Mouse (Mus musculus) heart, embryonic 16.5 days (tissue): ENCODE data around the gene Retnlg. TPM values are rescaled to one million over a fixed set of nuclear protein-coding genes. Genes with fewer than 3 reads are reported as not detected.

ENCODE experiments used
- ATAC-seq: fragments of 200-750 bp; cut with Nextera tagmentation; replicated peaks from 2 replicates; pipeline ENCODE4 v1.8.0; 2017; ENCODE audit warnings: moderate number of reproducible peaks; ENCODE audit not compliant: insufficient read depth, low FRiP score; ENCODE audit errors: extremely low read depth
- H3K27ac ChIP-seq: fragments of 300-500 bp; sonication (generic); 2 replicates; pipeline ENCODE4 v1.5.1; 2014; ENCODE audit warnings: mild to moderate bottlenecking, low read length, control low read depth, moderate library complexity
- H3K27me3 ChIP-seq: fragments of 300-500 bp; sonication (generic); 2 replicates; pipeline ENCODE4 v1.6.1; 2014; ENCODE audit warnings: low read length, mixed read lengths; ENCODE audit not compliant: control insufficient read depth, insufficient read depth
- H3K36me3 ChIP-seq: fragments of 300-500 bp; sonication (generic); 2 replicates; pipeline ENCODE4 v1.6.1; 2014; ENCODE audit not compliant: control insufficient read depth, insufficient read depth
- H3K4me1 ChIP-seq: fragments of 300-500 bp; sonication (generic); 2 replicates; pipeline ENCODE4 v1.6.1; 2014; ENCODE audit warnings: low read length, mixed read lengths; ENCODE audit not compliant: control insufficient read depth, insufficient read depth
- H3K4me2 ChIP-seq: fragments of 300-500 bp; sonication (generic); 2 replicates; pipeline ENCODE4 v1.6.1; 2014; ENCODE audit warnings: low read depth, mild to moderate bottlenecking, control low read depth, low read length
- H3K4me3 ChIP-seq: fragments of 300-500 bp; sonication (generic); 2 replicates; pipeline ENCODE4 v1.5.1; 2014; ENCODE audit warnings: mild to moderate bottlenecking, control low read depth, low read length
- H3K9ac ChIP-seq: fragments of 300-500 bp; sonication (generic); 2 replicates; pipeline ENCODE4 v1.6.1; 2014; ENCODE audit warnings: low read length, control low read depth
- H3K9me3 ChIP-seq: fragments of 300-500 bp; sonication (generic); replicated peaks from 2 replicates; pipeline ENCODE4 v1.6.1; 2016; ENCODE audit warnings: low read length; ENCODE audit not compliant: control insufficient read depth
- WGBS: fragments of 180-500 bp; shearing (Covaris S2); extraction: QIAGEN DNeasy Blood & Tissue Kit; methylation state at CpG from one replicate; pipeline ENCODE4 v1.1.7; 2014; 5-methylcytosine and 5-hydroxymethylcytosine counted together
- polyA plus RNA-seq: library from polyadenylated mRNA; unstranded; fragments of >200 nt; fragmentation: Nextera tagmentation; extraction: Ambion mirVana; gene quantifications from 2 replicates; pipeline ENCODE4 v1.2.1, GENCODE M21; 2015

Gene Retnlg
- polyA plus RNA-seq, 1 experiment from 2014 or later = 1.7 TPM

DNA sequence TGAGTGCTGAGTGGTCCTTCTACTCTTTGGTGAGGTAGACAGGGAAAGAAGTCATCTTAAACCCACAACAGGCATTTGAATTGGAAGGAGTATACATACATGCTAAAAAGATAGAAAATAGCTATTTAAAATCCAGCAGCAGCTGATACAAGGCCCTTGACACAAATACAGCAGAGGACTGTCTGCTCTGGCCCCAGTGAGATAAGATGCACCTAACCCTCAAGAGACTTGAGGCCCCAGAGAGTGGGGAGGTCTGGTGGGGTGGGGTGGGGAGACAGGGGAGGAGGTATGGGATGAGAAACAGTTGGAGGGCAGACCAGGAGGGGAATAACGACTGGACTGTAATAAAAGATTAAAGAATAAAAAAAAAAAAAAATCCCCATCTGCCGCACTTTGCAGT lies 4.7 kb upstream of the Retnlg start:
- 63% methylated on average over 2 of the region's 2 CpGs for WGBS

DNA sequence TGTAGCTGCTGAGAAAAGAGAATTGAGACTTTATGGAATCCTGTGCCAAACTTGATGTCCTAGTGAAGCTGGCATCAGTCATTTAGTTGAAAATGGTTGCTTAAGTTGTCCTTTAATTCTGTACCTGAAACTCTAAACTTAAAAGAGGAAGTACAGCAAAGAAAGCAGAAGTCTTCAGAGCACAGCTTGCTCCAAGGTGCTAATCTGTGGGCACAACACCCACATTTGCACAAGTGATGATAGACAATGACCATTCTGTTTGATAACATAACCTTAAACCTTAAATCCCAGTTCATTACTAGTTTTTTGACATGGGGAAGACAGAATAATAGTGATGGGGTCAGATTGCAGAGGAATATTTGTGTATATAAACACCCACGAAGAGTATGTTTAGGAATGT lies 3.8 kb upstream of the Retnlg start:
- no peak overlapping the region for H3K4me3 ChIP-seq
- H3K9ac ChIP-seq = no peak overlapping the region
- no peak for ATAC-seq
- H3K36me3 ChIP-seq = no peaks in the 10 kb centered on the region
- no peaks in the 10 kb centered on the region for H3K4me1 ChIP-seq
- no peak overlapping the region for H3K27ac ChIP-seq
- no peaks in the 10 kb centered on the region for H3K27me3 ChIP-seq
- no peaks in the 10 kb centered on the region for H3K9me3 ChIP-seq
- 69% methylated on average over 1 of the region's 1 CpGs for WGBS
- no peak overlapping the region for H3K4me2 ChIP-seq

More for the DNA sequence above, 4.7 kb upstream of the Retnlg start:
- no peak for ATAC-seq
- no peak overlapping the region for H3K4me3 ChIP-seq
- H3K9me3 ChIP-seq = no peaks in the 10 kb centered on the region
- H3K4me1 ChIP-seq = no peaks in the 10 kb centered on the region
- H3K9ac ChIP-seq = no peak overlapping the region
- no peak overlapping the region for H3K27ac ChIP-seq
- H3K27me3 ChIP-seq = no peaks in the 10 kb centered on the region
- no peaks in the 10 kb centered on the region for H3K36me3 ChIP-seq
- no peak overlapping the region for H3K4me2 ChIP-seq

- no peaks in the 10 kb centered on the region for H3K36me3 ChIP-seq
- no peak overlapping the region for H3K9ac ChIP-seq
- no peak overlapping the region for H3K4me3 ChIP-seq
- no peak overlapping the region for H3K27ac ChIP-seq
- WGBS = 73% methylated on average over 3 of the region's 3 CpGs
- no peaks in the 10 kb centered on the region for H3K4me1 ChIP-seq
- H3K27me3 ChIP-seq = no peaks in the 10 kb centered on the region
- H3K4me2 ChIP-seq = no peak overlapping the region
- ATAC-seq = no peak
- H3K9me3 ChIP-seq = no peaks in the 10 kb centered on the region
Measured at GRCm38 (mm10) chr16:48869671-48870070, 2.8 kb upstream of the Retnlg start.

GRCm38 (mm10) chr16:48871754-48872153 lies 667 bp upstream of the Retnlg start:
- no peak for ATAC-seq
- Histone ChIP-seq H3K4me2 (no peak overlapping the region), H3K4me3 (no peak overlapping the region), H3K27me3 (no peaks in the 10 kb centered on the region), H3K4me1 (no peaks in the 10 kb centered on the region), H3K27ac (no peak overlapping the region), H3K36me3 (no peaks in the 10 kb centered on the region), H3K9ac (no peak overlapping the region), H3K9me3 (no peaks in the 10 kb centered on the region)
- 81% methylated on average over 1 of the region's 1 CpGs for WGBS

- no peaks in the 10 kb centered on the region for H3K36me3 ChIP-seq
- ATAC-seq = no peak
- no peaks in the 10 kb centered on the region for H3K27me3 ChIP-seq
- no peak overlapping the region for H3K4me3 ChIP-seq
- H3K9me3 ChIP-seq = 0 out of 2 replicates have a peak, but pooled peaks cover 3% of the 10 kb centered on the region
- H3K27ac ChIP-seq = no peak overlapping the region
- H3K4me2 ChIP-seq = no peak overlapping the region
- H3K9ac ChIP-seq = no peak overlapping the region
- no peaks in the 10 kb centered on the region for H3K4me1 ChIP-seq
- 32% methylated on average over 2 of the region's 2 CpGs for WGBS
Measured at GRCm38 (mm10) chr16:48890733-48891132, 18.3 kb downstream of the Retnlg start.

GRCm38 (mm10) chr16:48899868-48900267 lies 27.4 kb downstream of the Retnlg start:
- H3K27me3 ChIP-seq = no peaks in the 10 kb centered on the region
- no peak overlapping the region for H3K4me3 ChIP-seq
- no peaks in the 10 kb centered on the region for H3K36me3 ChIP-seq
- no peaks in the 10 kb centered on the region for H3K9me3 ChIP-seq
- no peak for ATAC-seq
- 60% methylated on average over 1 of the region's 1 CpGs for whole genome bisulfite sequencing
- H3K4me2 ChIP-seq = no peak overlapping the region
- H3K4me1 ChIP-seq = no peaks in the 10 kb centered on the region
- H3K27ac ChIP-seq = no peak overlapping the region
- H3K9ac ChIP-seq = no peak overlapping the region

DNA sequence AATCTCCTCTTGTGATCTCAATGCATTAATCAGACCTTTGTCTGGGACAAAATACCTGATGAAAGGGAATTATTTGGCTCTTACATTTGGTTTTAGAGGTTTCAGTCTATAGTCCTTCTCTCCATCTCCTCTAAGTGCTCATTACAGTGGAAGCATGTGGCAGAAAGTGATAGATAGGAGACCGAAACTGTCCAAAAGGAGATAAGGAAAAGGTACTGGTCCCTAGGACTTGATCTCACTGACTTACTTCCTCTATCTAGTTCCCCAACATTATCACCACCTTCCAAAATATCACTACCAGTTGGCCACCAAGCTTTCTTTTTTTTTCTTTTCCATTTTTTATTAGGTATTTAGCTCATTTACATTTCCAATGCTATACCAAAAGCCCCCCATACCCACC lies 38.8 kb downstream of the Retnlg start:
- Histone ChIP-seq H3K27ac (no peak overlapping the region), H3K9me3 (no peaks in the 10 kb centered on the region), H3K9ac (no peak overlapping the region), H3K4me1 (no peaks in the 10 kb centered on the region), H3K27me3 (no peaks in the 10 kb centered on the region), H3K36me3 (no peaks in the 10 kb centered on the region), H3K4me3 (no peak overlapping the region), H3K4me2 (no peak overlapping the region)
- 71% methylated on average over 1 of the region's 1 CpGs for WGBS
- ATAC-seq = no peak

DNA sequence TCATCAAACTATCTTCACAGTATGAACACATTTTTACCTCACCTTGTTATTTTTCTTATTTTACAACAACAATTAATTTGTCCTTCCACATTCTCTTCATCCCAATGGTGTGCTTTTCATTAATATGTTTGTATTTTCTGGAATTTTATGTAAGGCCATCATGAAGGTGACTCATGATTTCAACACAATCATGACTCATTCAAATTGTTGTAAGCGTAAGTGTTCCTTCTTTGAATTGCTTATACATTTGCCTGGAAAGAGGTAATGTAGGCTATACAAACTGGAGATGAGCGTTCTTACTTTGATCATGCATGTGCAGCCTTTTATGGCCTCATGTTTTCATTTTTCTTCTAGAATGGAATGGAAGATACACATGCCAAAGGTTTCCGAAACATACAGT lies 40.8 kb downstream of the Retnlg start:
- WGBS = 90% methylated on average over 3 of the region's 3 CpGs
- Histone ChIP-seq H3K4me1 (no peaks in the 10 kb centered on the region), H3K36me3 (no peaks in the 10 kb centered on the region), H3K4me3 (no peak overlapping the region), H3K27ac (no peak overlapping the region), H3K4me2 (no peak overlapping the region), H3K27me3 (no peaks in the 10 kb centered on the region), H3K9ac (no peak overlapping the region), H3K9me3 (no peaks in the 10 kb centered on the region)
- no peak for ATAC-seq

DNA sequence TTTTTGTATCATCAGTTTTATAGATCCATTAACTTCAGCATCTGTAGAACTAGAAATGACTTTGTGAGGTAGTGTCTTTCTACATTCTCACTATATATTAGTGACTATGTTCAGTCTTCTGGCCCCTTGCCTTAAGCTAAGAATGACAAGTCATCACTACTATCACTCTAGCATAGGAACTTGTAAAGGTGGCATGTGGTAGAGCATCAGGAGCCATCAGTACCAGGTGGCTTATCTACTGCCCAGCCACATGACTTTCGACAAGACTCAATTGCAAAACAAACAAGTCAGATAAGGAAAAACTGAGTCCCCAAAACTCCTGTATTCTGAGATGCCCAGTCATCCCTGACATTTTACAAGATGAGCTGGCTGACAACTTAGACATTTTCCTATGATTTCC lies 51.3 kb downstream of the Retnlg start:
- Histone ChIP-seq H3K9ac (no peak overlapping the region), H3K4me2 (no peak overlapping the region), H3K27ac (no peak overlapping the region), H3K4me3 (no peak overlapping the region), H3K9me3 (no peaks in the 10 kb centered on the region), H3K4me1 (no peaks in the 10 kb centered on the region), H3K27me3 (no peaks in the 10 kb centered on the region), H3K36me3 (peaks cover 24% of the 10 kb centered on the region)
- 53% methylated on average over 1 of the region's 1 CpGs for WGBS
- ATAC-seq = no peak
